Mouse (Mus musculus) neural tube, embryonic 14.5 days (tissue): Measurements from ENCODE around the gene Ikzf1. TPM values are rescaled to one million over a fixed set of nuclear protein-coding genes. Genes with fewer than 3 reads are reported as not detected.

Experiments used
- ATAC-seq: fragments of 200-750 bp; cut with Nextera tagmentation; 2 replicates; pipeline ENCODE4 v1.8.0; 2017; ENCODE audit warnings: low read depth, mild to moderate bottlenecking, moderate TSS enrichment, moderate library complexity
- H3K27ac ChIP-seq: fragments of 300-500 bp; sonication (generic); 2 replicates; pipeline ENCODE4 v1.5.1; 2014; ENCODE audit warnings: low read depth, mild to moderate bottlenecking, control low read depth, low read length, moderate library complexity, mixed read lengths
- H3K27me3 ChIP-seq: fragments of 300-500 bp; sonication (generic); 2 replicates; pipeline ENCODE4 v1.6.1; 2014; ENCODE audit warnings: low read length; ENCODE audit not compliant: control insufficient read depth, insufficient read depth
- H3K36me3 ChIP-seq: fragments of 300-500 bp; sonication (generic); 2 replicates; pipeline ENCODE4 v1.6.1; 2014; ENCODE audit warnings: low read length, mixed read lengths; ENCODE audit not compliant: control insufficient read depth, insufficient read depth
- H3K4me1 ChIP-seq: fragments of 300-500 bp; sonication (generic); 2 replicates; pipeline ENCODE4 v1.6.1; 2014; ENCODE audit warnings: low read length; ENCODE audit not compliant: control insufficient read depth, insufficient read depth
- H3K4me2 ChIP-seq: fragments of 300-500 bp; sonication (generic); 2 replicates; pipeline ENCODE4 v1.6.1; 2014; ENCODE audit warnings: mild to moderate bottlenecking, low read depth, low read length, control low read depth
- H3K4me3 ChIP-seq: fragments of 300-500 bp; sonication (generic); 2 replicates; pipeline ENCODE4 v1.5.1; 2014; ENCODE audit warnings: low read depth, low read length, control low read depth, mixed read lengths
- H3K9ac ChIP-seq: fragments of 300-500 bp; sonication (generic); replicated peaks from 2 replicates; pipeline ENCODE4 v1.6.1; 2014; ENCODE audit warnings: low read depth, mild to moderate bottlenecking, control low read depth, low read length, mixed read lengths
- H3K9me3 ChIP-seq: fragments of 300-500 bp; sonication (generic); 2 replicates; pipeline ENCODE4 v1.6.1; 2016; ENCODE audit warnings: low read length; ENCODE audit not compliant: control insufficient read depth
- WGBS: fragments of 180-500 bp; shearing (Covaris S2); extraction: QIAGEN DNeasy Blood & Tissue Kit; methylation state at CpG from one replicate; pipeline ENCODE4 v1.1.7; 2014; 5-methylcytosine and 5-hydroxymethylcytosine counted together
- polyA plus RNA-seq: library from polyadenylated mRNA; unstranded; fragments of >200 nt; fragmentation: Nextera tagmentation; extraction: Ambion mirVana; gene quantifications from 2 replicates; pipeline ENCODE4 v1.2.1, GENCODE M21; 2014

The Ikzf1 gene
- polyA plus RNA-seq, 1 experiment from 2014 or later = 0.35 TPM

DNA sequence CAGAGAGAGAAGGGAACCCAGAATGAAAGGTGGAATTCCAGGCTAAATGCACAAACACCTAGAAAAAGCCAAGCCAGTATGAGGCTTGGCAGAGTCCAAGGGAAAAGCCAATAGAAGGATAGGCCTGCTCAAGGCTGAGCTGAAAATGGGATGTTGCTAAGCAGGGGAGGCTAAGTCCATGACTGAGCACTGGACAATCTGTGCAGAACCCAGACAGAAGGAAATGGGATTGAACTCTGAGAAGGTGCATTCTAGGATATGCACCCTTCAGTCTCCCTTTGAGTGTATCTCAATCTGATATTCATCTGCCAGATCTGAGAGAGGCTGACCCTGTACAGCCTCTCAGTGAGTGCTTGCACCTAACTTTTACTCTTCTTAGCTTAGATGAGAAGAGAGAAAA is 25.9 kb downstream of the Ikzf1 start:
- H3K9ac ChIP-seq = no peak overlapping the region
- no peaks in the 10 kb centered on the region for H3K27me3 ChIP-seq
- H3K4me3 ChIP-seq = no peak overlapping the region
- ATAC-seq = no peak
- no peaks in the 10 kb centered on the region for H3K4me1 ChIP-seq
- no peaks in the 10 kb centered on the region for H3K36me3 ChIP-seq
- no peaks in the 10 kb centered on the region for H3K9me3 ChIP-seq
- no peak overlapping the region for H3K4me2 ChIP-seq
- H3K27ac ChIP-seq = no peak overlapping the region

DNA sequence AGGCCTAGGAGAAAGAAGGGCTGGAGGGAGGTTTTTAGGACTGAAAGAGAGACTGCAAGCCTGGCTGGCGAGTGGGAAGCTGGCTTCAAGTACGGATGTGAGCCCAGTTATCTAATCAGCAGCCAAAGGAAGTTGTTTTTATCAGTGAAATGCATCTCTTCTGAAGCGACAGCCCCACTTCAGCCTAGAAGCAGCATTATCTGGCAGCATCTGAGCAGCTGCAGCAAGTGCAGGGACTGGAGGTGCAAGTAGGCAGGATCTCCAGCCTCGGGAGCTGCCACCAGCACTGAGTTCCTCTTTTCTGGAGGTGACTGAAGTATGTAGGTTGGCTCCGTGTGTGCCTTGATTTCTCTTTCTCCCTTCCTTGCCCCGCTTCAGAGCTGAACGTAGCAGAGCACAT is 26.9 kb downstream of the Ikzf1 start:
- whole genome bisulfite sequencing = 68% methylated on average over 7 of the region's 7 CpGs
- H3K27me3 ChIP-seq = no peaks in the 10 kb centered on the region
- no peaks in the 10 kb centered on the region for H3K4me1 ChIP-seq
- no peak overlapping the region for H3K4me3 ChIP-seq
- H3K27ac ChIP-seq = no peak overlapping the region
- H3K4me2 ChIP-seq = no peak overlapping the region
- H3K9me3 ChIP-seq = no peaks in the 10 kb centered on the region
- no peak for ATAC-seq
- no peaks in the 10 kb centered on the region for H3K36me3 ChIP-seq
- no peak overlapping the region for H3K9ac ChIP-seq

DNA sequence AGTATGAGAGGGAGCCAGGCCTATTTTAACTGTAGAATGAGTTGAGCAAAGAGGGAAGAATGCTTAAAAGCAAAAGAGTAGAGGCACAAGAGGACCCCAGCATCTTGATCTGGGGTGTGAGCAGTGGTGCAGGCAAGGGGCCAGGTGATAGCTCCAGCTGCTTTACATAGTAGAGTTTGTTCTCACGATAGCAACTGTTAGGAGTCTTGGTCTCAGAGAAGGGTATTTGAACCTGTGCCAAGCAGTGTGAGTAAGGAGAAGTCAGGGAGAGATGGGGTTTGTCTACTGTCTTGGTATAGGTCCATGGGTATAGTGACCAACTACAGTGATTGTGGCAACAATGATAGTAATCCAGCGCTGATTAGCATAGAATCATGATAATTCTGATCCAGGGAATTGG is 29.9 kb downstream of the Ikzf1 start:
- Histone ChIP-seq H3K4me3 (no peak overlapping the region), H3K9me3 (no peaks in the 10 kb centered on the region), H3K4me2 (no peak overlapping the region), H3K36me3 (no peaks in the 10 kb centered on the region), H3K27me3 (no peaks in the 10 kb centered on the region), H3K4me1 (no peaks in the 10 kb centered on the region), H3K9ac (no peak overlapping the region), H3K27ac (no peak overlapping the region)
- no peak for ATAC-seq
- WGBS = 79% methylated on average over 2 of the region's 2 CpGs

DNA sequence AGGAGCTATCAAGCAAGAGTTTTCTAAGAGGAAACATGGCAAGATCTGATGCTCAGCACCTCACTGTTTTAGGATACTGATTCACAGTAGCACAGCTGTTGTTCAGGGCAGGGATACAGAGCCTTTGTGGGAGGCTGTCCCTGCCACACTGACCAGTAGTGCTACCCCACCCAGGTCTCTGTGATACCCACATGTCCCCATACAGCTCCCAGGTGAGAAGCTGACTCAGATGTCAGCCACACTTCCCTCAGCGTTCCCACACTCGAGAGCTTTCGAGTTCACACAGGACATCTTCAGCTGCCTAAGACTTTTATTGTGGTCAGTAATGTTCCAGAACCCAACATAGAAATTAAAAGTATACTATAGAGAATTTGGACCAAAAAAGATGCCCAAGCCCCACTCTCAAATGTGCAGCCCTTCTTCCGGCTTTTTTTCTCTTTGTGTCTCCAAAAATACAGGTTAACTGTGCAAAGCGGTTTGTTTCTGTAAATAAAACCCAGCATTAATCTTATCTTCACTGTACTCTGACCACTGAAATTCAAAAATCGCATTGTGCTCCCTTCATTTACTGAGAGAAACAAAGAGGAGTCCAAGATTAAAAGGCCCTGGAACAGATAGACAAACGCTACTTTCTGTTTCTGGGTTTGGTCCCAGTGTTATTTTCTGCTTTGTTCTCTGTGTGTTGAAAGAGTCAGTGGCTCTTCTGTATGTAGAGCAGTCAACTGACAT is 31.3 kb downstream of the Ikzf1 start:
- H3K9ac ChIP-seq = no peak overlapping the region
- no peaks in the 10 kb centered on the region for H3K36me3 ChIP-seq
- WGBS = 90% methylated on average over 7 of the region's 7 CpGs
- H3K27me3 ChIP-seq = no peaks in the 10 kb centered on the region
- H3K9me3 ChIP-seq = no peaks in the 10 kb centered on the region
- no peak for ATAC-seq
- H3K4me2 ChIP-seq = no peak overlapping the region
- no peaks in the 10 kb centered on the region for H3K4me1 ChIP-seq
- no peak overlapping the region for H3K27ac ChIP-seq
- no peak overlapping the region for H3K4me3 ChIP-seq

DNA sequence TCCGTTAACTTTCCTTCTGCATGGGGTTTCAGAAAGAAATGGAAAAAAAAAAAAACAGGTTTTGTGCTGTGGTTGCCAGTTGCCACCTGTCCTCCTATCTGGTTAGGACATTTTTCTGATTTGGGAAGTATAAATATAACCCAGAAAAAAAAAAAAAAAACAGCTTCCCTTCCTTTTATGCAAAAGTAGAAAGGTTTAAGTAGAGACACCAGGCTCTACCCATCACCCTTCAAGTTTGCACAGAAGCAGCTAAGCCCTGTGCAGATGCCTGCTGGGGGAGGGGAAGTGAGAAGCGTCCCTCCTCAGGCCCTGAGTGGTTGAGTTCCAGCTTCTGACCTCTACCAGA is 31.9 kb downstream of the Ikzf1 start:
- Histone ChIP-seq H3K9ac (no peak overlapping the region), H3K36me3 (no peaks in the 10 kb centered on the region), H3K4me1 (no peaks in the 10 kb centered on the region), H3K4me2 (no peak overlapping the region), H3K27me3 (no peaks in the 10 kb centered on the region), H3K4me3 (no peak overlapping the region), H3K9me3 (no peaks in the 10 kb centered on the region), H3K27ac (no peak overlapping the region)
- WGBS = 84% methylated on average over 2 of the region's 2 CpGs
- ATAC-seq = no peak

DNA sequence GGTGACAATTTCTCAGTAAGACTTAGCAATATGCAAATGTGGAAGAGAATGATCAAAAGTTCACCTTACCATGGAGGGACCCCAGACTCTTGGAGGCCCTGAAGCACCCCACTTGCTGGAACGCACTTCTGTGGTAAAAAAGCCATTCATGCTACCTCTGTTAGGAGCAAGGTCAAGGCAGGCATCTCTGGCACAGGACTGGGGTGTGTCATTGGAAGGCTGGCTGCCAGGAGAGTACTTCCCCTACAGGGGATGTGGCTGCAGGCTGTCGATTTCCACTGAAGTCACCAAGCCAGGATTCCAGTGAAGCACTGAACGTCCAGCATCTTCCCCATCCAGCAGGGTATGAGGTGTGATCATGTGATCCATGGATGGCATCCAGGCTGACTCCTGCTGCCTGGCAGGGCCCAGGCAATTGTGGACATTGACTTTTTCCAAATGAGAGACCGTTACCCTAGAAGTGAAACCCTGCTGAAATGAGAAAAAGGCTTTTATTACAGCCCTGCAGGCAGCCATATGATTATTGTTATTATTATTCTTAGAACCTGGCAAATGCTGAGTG is 32.9 kb downstream of the Ikzf1 start:
- no peaks in the 10 kb centered on the region for H3K9me3 ChIP-seq
- H3K4me3 ChIP-seq = no peak overlapping the region
- H3K4me1 ChIP-seq = no peaks in the 10 kb centered on the region
- no peak for ATAC-seq
- H3K9ac ChIP-seq = no peak overlapping the region
- H3K27me3 ChIP-seq = no peaks in the 10 kb centered on the region
- H3K4me2 ChIP-seq = no peak overlapping the region
- 84% methylated on average over 4 of the region's 4 CpGs for WGBS
- H3K27ac ChIP-seq = no peak overlapping the region
- H3K36me3 ChIP-seq = no peaks in the 10 kb centered on the region

DNA sequence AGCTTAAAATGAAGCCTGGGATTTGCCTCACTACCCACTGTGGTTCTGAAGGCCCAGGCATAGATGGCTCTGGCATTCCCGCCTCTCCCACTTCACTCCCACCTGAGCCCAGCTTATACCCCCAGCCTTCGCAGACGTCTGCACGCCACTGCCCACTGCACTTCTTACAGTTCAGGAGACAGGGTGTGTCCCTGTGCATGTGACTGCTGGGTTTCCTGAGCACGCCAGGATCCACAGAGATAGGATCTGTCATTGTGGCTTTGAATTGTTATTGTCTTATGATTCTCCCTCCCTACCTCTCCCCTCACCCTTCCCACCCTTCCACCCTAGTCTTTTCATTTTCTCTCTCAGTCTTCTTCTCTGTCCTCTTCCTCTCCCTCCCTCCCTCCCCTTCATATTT is 34.9 kb downstream of the Ikzf1 start:
- no peak overlapping the region for H3K4me3 ChIP-seq
- H3K27me3 ChIP-seq = no peaks in the 10 kb centered on the region
- no peak for ATAC-seq
- no peak overlapping the region for H3K9ac ChIP-seq
- H3K4me1 ChIP-seq = no peaks in the 10 kb centered on the region
- H3K4me2 ChIP-seq = no peak overlapping the region
- no peaks in the 10 kb centered on the region for H3K36me3 ChIP-seq
- H3K9me3 ChIP-seq = no peaks in the 10 kb centered on the region
- 82% methylated on average over 5 of the region's 5 CpGs for WGBS
- no peak overlapping the region for H3K27ac ChIP-seq

DNA sequence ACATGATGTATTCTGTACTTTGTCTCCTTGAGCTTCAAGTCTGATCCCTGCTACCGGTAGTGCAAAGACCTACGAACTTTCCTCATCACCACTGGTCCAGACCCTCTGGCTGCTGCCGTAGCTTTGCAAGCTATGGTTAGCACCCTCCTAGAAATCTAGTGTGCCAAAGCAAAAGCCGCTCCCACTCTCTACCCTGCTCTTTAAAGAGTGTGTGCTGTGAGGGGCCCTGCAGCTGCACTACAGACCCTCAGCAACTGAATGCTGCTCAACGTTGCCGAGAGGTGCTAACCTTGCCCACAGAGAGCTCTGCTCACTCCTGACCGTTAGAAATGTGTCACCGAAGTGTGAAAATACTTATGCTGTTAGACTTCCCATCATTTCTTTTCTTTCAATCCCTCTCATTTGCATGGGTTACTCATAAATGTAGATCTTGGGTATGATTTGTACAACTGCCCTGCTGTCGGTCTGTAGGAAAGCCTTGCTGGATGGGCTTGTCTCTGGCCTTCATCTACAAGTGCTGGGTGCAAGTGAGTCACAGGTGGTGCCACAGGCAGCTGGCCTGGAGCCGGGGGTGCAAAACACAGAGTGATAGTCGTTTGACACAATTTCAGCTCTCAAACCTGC is 40.6 kb downstream of the Ikzf1 start:
- 91% methylated on average over 11 of the region's 11 CpGs for WGBS
- ATAC-seq = no peak
- no peak overlapping the region for H3K27ac ChIP-seq

DNA sequence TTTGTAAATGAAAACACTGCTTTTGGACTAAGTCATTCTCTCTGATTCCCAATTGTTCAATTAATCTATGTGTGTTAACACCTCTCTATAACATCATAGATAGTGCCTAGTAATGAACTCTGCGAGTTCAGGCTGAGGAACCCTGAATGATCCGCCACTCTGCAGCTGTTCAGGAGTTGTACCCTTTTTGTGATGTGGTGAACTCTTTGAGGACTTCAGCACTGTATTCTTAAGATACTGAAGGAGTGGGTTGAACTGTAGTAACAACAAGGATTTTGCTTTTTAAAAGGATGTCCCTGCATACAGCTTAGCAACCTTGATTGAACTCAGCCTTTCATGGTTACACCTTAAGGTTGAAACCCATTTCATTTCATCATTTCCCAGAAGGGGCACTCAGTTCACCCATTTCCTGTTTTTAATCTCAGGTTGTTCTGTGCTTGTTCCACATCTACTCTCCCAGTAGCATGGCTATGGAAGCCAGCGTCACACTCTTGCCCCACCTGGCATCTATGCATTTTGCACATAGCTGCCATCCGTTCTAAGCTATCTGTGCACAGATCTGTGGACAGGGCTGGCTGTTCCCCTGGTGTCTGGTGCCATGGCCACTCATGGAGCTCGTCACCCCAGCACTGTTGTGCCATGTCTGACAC is 41.2 kb downstream of the Ikzf1 start:
- H3K27me3 ChIP-seq = no peaks in the 10 kb centered on the region
- no peak overlapping the region for H3K27ac ChIP-seq
- H3K4me1 ChIP-seq = no peaks in the 10 kb centered on the region
- no peak overlapping the region for H3K9ac ChIP-seq
- no peak for ATAC-seq
- no peaks in the 10 kb centered on the region for H3K9me3 ChIP-seq
- whole genome bisulfite sequencing = 87% methylated on average over 5 of the region's 5 CpGs
- no peak overlapping the region for H3K4me3 ChIP-seq
- no peak overlapping the region for H3K4me2 ChIP-seq
- no peaks in the 10 kb centered on the region for H3K36me3 ChIP-seq

More for the DNA sequence above, 40.6 kb downstream of the Ikzf1 start:
- Histone ChIP-seq H3K27me3 (no peaks in the 10 kb centered on the region), H3K4me2 (no peak overlapping the region), H3K9me3 (no peaks in the 10 kb centered on the region), H3K4me1 (no peaks in the 10 kb centered on the region), H3K9ac (no peak overlapping the region), H3K4me3 (no peak overlapping the region), H3K36me3 (no peaks in the 10 kb centered on the region)
